Mouse (Mus musculus) olfactory bulb, adult 2 months (tissue): ENCODE measurements around the gene Zfp335.

Experiments
- CTCF ChIP-seq: fragments of 200-500 bp; IDR thresholded peaks from 2 replicates; pipeline ENCODE4 v1.5.1; 2012; ENCODE audit warnings: low read depth, mild to moderate bottlenecking, low read length, moderate library complexity; ENCODE audit not compliant: insufficient read depth
- POLR2A ChIP-seq: fragments of 200-500 bp; IDR thresholded peaks from 2 replicates; pipeline ENCODE4 v1.6.1; 2012; ENCODE audit warnings: mild to moderate bottlenecking, low read depth, low read length, moderate library complexity; ENCODE audit not compliant: insufficient read depth

DNA sequence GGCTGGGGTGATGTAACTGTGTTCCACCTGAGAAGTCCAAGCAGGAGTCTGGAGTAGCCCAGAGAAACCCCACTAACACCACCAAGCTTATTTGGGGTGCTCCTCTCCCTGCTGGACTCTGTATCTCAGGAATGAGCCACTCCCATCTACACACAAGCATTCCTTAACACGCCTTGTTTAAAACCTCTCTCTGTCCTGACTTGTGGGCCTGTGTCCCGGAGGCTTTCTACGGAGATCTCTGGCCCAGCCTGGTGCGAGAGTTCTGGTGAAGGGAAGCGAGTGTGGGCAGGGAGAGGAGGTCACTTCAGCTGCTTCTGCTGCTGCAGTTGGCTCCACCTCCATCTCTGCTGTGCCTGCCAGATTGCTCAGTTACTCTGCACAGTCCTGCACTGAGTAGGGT is 44.6 kb upstream of the Zfp335 start:
- TF ChIP-seq POLR2A (no peak), CTCF (no peak)
